Mouse (Mus musculus): ENCODE data around the gene Prpf40b.

GRCm38 (mm10) chr15:99341102-99341501 is 46.2 kb downstream of the Prpf40b start:
- TF ChIP-seq CTCF (IDR thresholded peaks at IDR 0.05; ENCODE audit: low read depth): no peak
- no peak for TF ChIP-seq EP300 (IDR thresholded peaks at IDR 0.05; ENCODE audit: low read depth)
